Mouse (Mus musculus) hindbrain, embryonic 10.5 days (tissue): ENCODE measurements around the gene Ccdc40. TPM values are rescaled to one million over a fixed set of nuclear protein-coding genes. Genes with fewer than 3 reads are reported as not detected.
A peak's percentile ranks its signal among the peaks of the same experiment; 100 is the strongest.
"Not testable (repeated sequence)": the region's sequence is repeated elsewhere in the genome, so short reads cannot be mapped to it uniquely, and the experiment has no call there.

ENCODE experiments used
- DNase-seq: peaks from one replicate; pipeline ENCODE4 v3.0.0-alpha.2; 2017; ENCODE audit warnings: low spot score
- H3K27ac ChIP-seq: fragments of 300-500 bp; sonication (generic); 2 replicates; pipeline ENCODE4 v1.5.1; 2016; ENCODE audit warnings: mild to moderate bottlenecking, moderate library complexity
- H3K27me3 ChIP-seq: fragments of 300-500 bp; sonication (generic); 2 replicates; pipeline ENCODE4 v1.6.1; 2016; ENCODE audit warnings: mild to moderate bottlenecking; ENCODE audit not compliant: poor library complexity, insufficient read depth, severe bottlenecking
- H3K36me3 ChIP-seq: fragments of 300-500 bp; sonication (generic); 2 replicates; pipeline ENCODE4 v1.6.1; 2016; ENCODE audit warnings: mild to moderate bottlenecking, moderate library complexity
- H3K4me1 ChIP-seq: fragments of 300-500 bp; sonication (generic); replicated peaks from 2 replicates; pipeline ENCODE4 v1.6.1; 2016; ENCODE audit warnings: mild to moderate bottlenecking
- H3K4me3 ChIP-seq: fragments of 300-500 bp; sonication (generic); 2 replicates; pipeline ENCODE4 v1.5.1; 2016; ENCODE audit warnings: mild to moderate bottlenecking, moderate library complexity
- H3K9me3 ChIP-seq: fragments of 300-500 bp; sonication (generic); 2 replicates; pipeline ENCODE4 v1.6.1; 2016; ENCODE audit warnings: mild to moderate bottlenecking, moderate library complexity
- WGBS: fragments of 180-500 bp; shearing (Covaris S2); methylation state at CpG from one replicate; pipeline ENCODE4 v1.1.7; 2016; 5-methylcytosine and 5-hydroxymethylcytosine counted together
- polyA plus RNA-seq: library from polyadenylated mRNA; unstranded; fragments of >200 nt; fragmentation: Nextera tagmentation; extraction: Ambion mirVana; gene quantifications from 2 replicates; pipeline ENCODE4 v1.2.1, GENCODE M21; 2016

The Ccdc40 gene
- polyA plus RNA-seq, 1 experiment from 2014 or later: 20.0 TPM

DNA sequence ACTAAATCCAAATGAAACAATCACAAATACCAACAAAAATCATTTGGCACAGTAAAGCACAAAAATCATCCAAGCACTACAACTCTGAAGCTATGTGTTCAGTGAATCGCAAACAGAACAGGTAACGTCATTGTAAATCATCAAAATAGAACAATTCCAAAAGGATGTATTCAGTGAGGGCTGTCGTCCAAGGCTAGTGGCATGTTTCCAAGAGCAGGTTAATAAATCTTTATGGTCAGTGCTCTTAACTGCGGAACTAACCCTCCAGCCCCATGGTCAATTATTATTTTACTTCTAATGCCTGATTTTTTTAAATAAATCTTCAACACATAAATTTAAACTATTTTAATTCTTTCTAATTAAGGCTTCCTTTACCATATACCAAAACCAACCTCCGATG is 28.2 kb downstream of the Ccdc40 start:
- not testable (repeated sequence) for H3K27ac ChIP-seq, H3K9me3 ChIP-seq, H3K4me3 ChIP-seq, H3K27me3 ChIP-seq, DNase-seq
- peaks cover 41% of the 10 kb centered on the region for H3K36me3 ChIP-seq
- WGBS: 96% methylated on average over 5 of the region's 5 CpGs
- peaks cover 32% of the 10 kb centered on the region for H3K4me1 ChIP-seq

DNA sequence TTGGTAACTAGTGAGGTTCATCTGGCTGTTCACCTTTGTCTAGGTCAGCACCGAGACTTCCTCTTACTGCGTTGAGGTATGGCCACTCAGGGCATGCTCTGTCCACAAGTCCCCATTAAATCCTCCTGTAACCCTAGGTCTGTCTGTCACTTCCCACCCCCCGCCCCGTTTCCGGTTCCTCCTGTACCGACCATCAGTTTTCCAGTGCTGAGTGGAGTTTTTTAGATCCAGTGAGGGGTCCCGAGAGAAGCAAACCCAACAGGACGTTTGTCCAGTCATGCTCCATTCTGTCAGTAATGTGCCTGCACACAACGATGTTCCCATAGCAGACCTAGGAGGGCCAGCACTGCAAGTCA is 29.8 kb downstream of the Ccdc40 start:
- Histone ChIP-seq H3K9me3 (no peaks in the 10 kb centered on the region), H3K27ac (peak overlapping the region; percentile 72), H3K4me3 (peak overlapping the region; percentile 31), H3K4me1 (peaks cover 16% of the 10 kb centered on the region), H3K27me3 (no peaks in the 10 kb centered on the region), H3K36me3 (peaks cover 56% of the 10 kb centered on the region)
- 69% methylated on average over 9 of the region's 9 CpGs for WGBS
- no peak for DNase-seq

- H3K36me3 ChIP-seq: peaks cover 61% of the 10 kb centered on the region
- 71% methylated on average over 23 of the region's 23 CpGs for WGBS
These were observed 30.4 kb downstream of the Ccdc40 start for GRCm38 (mm10) chr11:119258572-119259322.

DNA sequence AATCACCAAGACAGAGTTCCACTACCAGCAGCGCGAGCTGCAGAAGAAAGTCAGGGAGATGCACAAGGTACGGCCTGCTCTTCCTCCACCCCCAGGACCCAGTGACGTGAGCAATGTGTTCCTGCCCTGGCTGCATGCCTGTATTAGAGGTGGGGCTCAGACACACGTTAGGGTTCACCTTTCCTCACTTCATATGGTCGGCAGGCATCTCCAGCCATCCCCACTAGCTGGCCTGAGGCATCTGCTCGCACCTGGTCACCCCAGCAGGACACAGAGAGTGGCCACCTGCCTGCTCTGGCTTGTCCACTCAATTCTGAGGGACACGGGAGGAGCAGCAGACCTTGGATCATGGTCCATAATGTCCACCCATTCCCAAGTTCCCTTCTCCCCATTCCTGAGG is 31.6 kb downstream of the Ccdc40 start:
- Histone ChIP-seq H3K9me3 (no peaks in the 10 kb centered on the region), H3K36me3 (peaks cover 63% of the 10 kb centered on the region), H3K27ac (no peak overlapping the region), H3K4me3 (no peak overlapping the region), H3K4me1 (peaks cover 10% of the 10 kb centered on the region; the same call in 1 of the 2 replicates), H3K27me3 (no peaks in the 10 kb centered on the region)
- WGBS: 90% methylated on average over 8 of the region's 8 CpGs
- DNase-seq: no peak

More at GRCm38 (mm10) chr11:119258572-119259322, 30.4 kb downstream of the Ccdc40 start:
- DNase-seq: peak; percentile 44
- H3K4me1 ChIP-seq: peaks cover 11% of the 10 kb centered on the region
- peak overlapping the region; percentile 72 for H3K27ac ChIP-seq
- no peaks in the 10 kb centered on the region for H3K9me3 ChIP-seq
- peak overlapping the region; percentile 31 for H3K4me3 ChIP-seq
- H3K27me3 ChIP-seq: no peaks in the 10 kb centered on the region

GRCm38 (mm10) chr11:119264413-119264812 is 36.0 kb downstream of the Ccdc40 start:
- Histone ChIP-seq H3K4me1 (peaks cover 28% of the 10 kb centered on the region), H3K27ac (no peak overlapping the region), H3K27me3 (no peaks in the 10 kb centered on the region), H3K36me3 (peaks cover 52% of the 10 kb centered on the region), H3K4me3 (no peak overlapping the region), H3K9me3 (no peaks in the 10 kb centered on the region)
- DNase-seq: no peak
- WGBS: 97% methylated on average over 13 of the region's 13 CpGs

- H3K4me1 ChIP-seq: peaks cover 33% of the 10 kb centered on the region
- 81% methylated on average over 7 of the region's 7 CpGs for WGBS
- no peak overlapping the region for H3K27ac ChIP-seq
- H3K9me3 ChIP-seq: no peaks in the 10 kb centered on the region
- no peak for DNase-seq
- no peaks in the 10 kb centered on the region for H3K27me3 ChIP-seq
- H3K36me3 ChIP-seq: peaks cover 41% of the 10 kb centered on the region
- H3K4me3 ChIP-seq: no peak overlapping the region
These were observed 37.4 kb downstream of the Ccdc40 start for GRCm38 (mm10) chr11:119265811-119266210.

DNA sequence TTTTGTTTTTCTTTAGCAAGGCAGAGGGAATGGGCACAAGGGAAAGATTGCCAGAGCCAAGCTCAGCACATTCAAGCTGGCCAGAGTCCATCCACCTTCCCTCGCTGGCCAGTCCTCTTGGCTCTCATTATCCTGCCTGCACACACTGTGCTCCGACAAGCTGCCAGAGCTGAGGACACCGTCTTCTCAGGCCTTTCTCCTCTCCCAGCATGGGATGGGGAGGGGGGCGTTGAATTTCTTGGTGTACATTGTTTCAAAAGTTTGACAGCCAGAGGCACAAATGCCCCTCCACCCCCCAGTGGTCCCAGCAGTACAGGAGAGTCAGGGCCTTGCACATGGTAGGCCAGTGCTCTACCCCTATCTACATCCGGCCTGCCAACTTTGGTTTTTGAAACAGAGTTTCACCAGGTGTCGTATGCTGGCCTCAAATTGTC is 38.9 kb downstream of the Ccdc40 start:
- peak overlapping the region; percentile 84; the same call in 1 of the 2 replicates for H3K27ac ChIP-seq
- peaks cover 33% of the 10 kb centered on the region for H3K4me1 ChIP-seq
- 38% methylated on average over 6 of the region's 6 CpGs for WGBS
- no peaks in the 10 kb centered on the region for H3K27me3 ChIP-seq
- no peaks in the 10 kb centered on the region for H3K9me3 ChIP-seq
- no peak for DNase-seq
- peaks cover 28% of the 10 kb centered on the region for H3K36me3 ChIP-seq
- H3K4me3 ChIP-seq: peak overlapping the region; percentile 61

GRCm38 (mm10) chr11:119267768-119268556 is 39.6 kb downstream of the Ccdc40 start, which contains the start of gene Gaa:
Gene Gaa (plus strand): TSS chr11:119267887.
- H3K4me1 ChIP-seq: peaks cover 33% of the 10 kb centered on the region
- H3K36me3 ChIP-seq: peaks cover 24% of the 10 kb centered on the region
- no peaks in the 10 kb centered on the region for H3K27me3 ChIP-seq
- peak within 1 kb of the TSS; percentile 61 for H3K4me3 ChIP-seq
- H3K9me3 ChIP-seq: no peaks in the 10 kb centered on the region
- peak; percentile 95 for DNase-seq
- H3K27ac ChIP-seq: peak within 1 kb of the TSS; percentile 84
- 4% methylated on average over 52 of the region's 52 CpGs for WGBS

DNA sequence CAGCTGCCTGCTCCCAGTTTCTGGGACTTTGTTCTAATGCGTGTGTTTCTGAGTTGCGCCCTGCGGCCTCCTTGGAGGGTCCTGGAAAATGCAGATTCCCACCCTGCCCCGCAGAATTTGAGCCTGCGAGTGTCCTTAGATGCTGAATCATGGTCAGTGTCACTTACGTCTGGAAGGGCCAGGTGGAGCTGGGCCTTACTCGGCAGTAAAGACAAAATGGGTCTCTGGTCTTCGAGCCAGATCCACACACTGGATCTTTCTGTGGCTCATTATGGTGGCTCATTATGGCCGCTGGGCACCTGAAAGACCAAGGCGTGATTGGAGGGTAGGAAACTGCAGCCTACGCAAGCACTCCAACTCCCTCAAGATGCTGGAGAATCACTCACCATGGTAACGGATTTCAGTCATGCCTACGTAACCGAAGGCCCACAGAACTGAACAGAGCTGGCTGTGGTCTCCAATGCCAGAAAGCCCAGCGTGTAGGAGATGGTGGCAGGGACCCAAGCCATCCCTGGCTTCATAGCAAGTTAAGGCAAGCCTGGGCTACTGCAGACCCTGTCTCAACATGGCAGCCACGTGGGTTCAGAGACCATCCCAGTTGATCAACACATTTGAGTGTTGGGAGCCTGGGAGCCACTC is 40.3 kb downstream of the Ccdc40 start:
- peaks cover 24% of the 10 kb centered on the region for H3K36me3 ChIP-seq
- DNase-seq: no peak
- no peaks in the 10 kb centered on the region for H3K9me3 ChIP-seq
- H3K27me3 ChIP-seq: no peaks in the 10 kb centered on the region
- H3K4me3 ChIP-seq: peak overlapping the region; percentile 61
- H3K27ac ChIP-seq: 0 out of 2 replicates have a peak overlapping the region, but pooled peaks have one; percentile 84
- 82% methylated on average over 16 of the region's 16 CpGs for WGBS
- peaks cover 33% of the 10 kb centered on the region for H3K4me1 ChIP-seq

DNA sequence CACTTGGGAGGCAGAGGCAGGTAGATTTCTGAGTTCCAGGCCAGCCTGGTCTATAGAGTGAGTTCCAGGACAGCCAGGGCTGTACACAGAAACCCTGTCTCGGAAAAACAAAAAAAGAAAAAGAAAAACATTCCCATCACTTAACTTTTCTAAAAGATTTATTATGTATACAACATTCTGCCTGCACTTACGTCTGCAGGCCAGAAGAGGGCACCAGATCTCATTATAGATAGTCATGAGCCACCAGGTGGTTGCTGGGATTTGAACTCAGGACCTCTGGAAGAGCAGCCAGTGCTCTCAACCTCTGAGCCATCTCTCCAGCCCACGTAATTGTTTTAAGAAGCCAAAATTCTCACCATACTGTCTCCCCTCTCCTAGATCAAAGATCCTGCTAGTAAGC is 44.1 kb downstream of the Ccdc40 start:
- H3K4me1 ChIP-seq: peaks cover 30% of the 10 kb centered on the region
- H3K27me3 ChIP-seq, H3K4me3 ChIP-seq, DNase-seq, H3K27ac ChIP-seq, H3K9me3 ChIP-seq: not testable (repeated sequence)
- 55% methylated on average over 3 of the region's 3 CpGs for WGBS
- peaks cover 35% of the 10 kb centered on the region for H3K36me3 ChIP-seq

DNA sequence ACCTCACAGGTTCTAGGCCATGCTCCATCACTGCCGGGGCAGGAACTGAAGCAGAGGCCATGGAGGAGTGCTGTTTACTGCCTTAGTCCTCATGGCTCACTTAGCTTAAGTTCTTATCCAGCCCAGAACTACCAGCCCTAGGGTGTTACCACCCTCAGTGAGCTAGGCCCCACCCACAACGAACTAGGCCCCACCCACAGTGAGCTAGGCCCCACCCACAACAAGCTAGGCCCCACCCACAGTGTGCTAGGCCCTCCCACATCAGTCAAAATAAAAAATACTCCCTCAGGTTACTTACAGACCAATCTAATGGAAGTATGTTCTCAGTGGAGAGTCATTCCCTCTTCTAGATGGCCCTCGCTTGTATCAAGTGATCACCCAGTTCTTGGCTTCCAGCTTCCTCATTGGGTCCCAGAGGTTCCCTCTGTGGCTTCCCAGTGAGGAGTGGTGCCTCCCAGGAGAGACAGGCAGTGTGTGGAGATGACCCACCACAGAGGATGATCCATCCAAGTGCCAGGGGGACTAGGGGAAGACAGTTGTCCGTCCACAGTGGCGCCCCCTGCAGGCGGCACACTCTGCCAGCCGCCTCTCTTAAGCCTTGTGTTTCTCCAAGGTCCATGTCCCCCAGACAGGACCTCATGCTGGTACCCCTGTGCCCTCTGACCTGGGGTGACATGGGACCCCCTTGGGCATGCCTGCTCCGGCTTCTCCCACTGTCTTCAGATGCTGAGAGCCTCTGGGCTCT is 45.0 kb downstream of the Ccdc40 start:
- no peak overlapping the region for H3K27ac ChIP-seq
- DNase-seq: no peak
- H3K36me3 ChIP-seq: peaks cover 35% of the 10 kb centered on the region
- H3K27me3 ChIP-seq: no peaks in the 10 kb centered on the region
- H3K4me1 ChIP-seq: peaks cover 22% of the 10 kb centered on the region
- H3K4me3 ChIP-seq: no peak overlapping the region
- H3K9me3 ChIP-seq: no peaks in the 10 kb centered on the region
- 89% methylated on average over 8 of the region's 8 CpGs for WGBS

GRCm38 (mm10) chr11:119281030-119281429 is 52.7 kb downstream of the Ccdc40 start:
- H3K27ac ChIP-seq: no peak overlapping the region
- H3K36me3 ChIP-seq: peaks cover 54% of the 10 kb centered on the region
- no peaks in the 10 kb centered on the region for H3K27me3 ChIP-seq
- DNase-seq: no peak
- peaks cover 20% of the 10 kb centered on the region for H3K4me1 ChIP-seq
- 89% methylated on average over 15 of the region's 15 CpGs for WGBS
- no peaks in the 10 kb centered on the region for H3K9me3 ChIP-seq
- H3K4me3 ChIP-seq: no peak overlapping the region
